ENCODE assay signal across 8 mouse cellular contexts in genomic region chr9:96844798-96845209, GRCm38 (mm10). TPM values are rescaled to one million over a fixed set of nuclear protein-coding genes. Genes with fewer than 3 reads are reported as not detected.
DNase-seq lines count a peak whose midpoint lies in the region; ATAC-seq lines count a peak whose summit lies in the region.

No protein-coding gene starts in this region.

- no peak for ATAC-seq in megakaryocyte-erythroid progenitor cell, adult 5-6 weeks (replicated peaks; ENCODE audit: low FRiP score, low TSS enrichment, poor library complexity, severe bottlenecking)

- DNase-seq in retina, postnatal 1 day = peak; percentile 91
- DNase-seq in retina, embryonic 14.5 days (ENCODE audit: low spot score) = no peak
- peak; percentile 77 for DNase-seq in cerebellum, adult 9-10 months
- peak; percentile 47 for DNase-seq in heart, adult 8-10 months (ENCODE audit: low spot score)
- peak; percentile 79 for DNase-seq in kidney, postnatal 10 days
- DNase-seq in lung, postnatal 10 days = peak; percentile 90
- DNase-seq in thymus, postnatal 36 days = no peak

RNA-seq across cellular contexts. Expression of gene Pxylp1, which starts 47.7 kb away (rescaled TPM):
- 10 to 100 TPM; 12.3 to 22.6 (median 17.7) TPM for total RNA-seq in heart, adult 8-10 months (2022)
- total RNA-seq in megakaryocyte-erythroid progenitor cell, adult 5-6 weeks (2014; fragmentation: Nextera tagmentation) = 1.9 and 2.5 TPM in 2 replicates
- 1.4 and 5.2 TPM in 2 replicates for total RNA-seq in megakaryocyte-erythroid progenitor cell, adult 5-6 weeks (2017)

Comparison
In these comparisons a context has a peak if more than half of its experiments do, and no peak if none do; other contexts are left out.
1. DNase-seq: peak in retina, postnatal 1 day (single experiment), cerebellum, adult 9-10 months (single experiment), heart, adult 8-10 months (single experiment), kidney, postnatal 10 days (single experiment) and lung, postnatal 10 days (single experiment); none in retina, embryonic 14.5 days (single experiment) and thymus, postnatal 36 days (0 of 2).